Mouse (Mus musculus) lung, postnatal 0 days (tissue): ENCODE data around the gene Ccdc88c.

Experiments
- CTCF ChIP-seq: IDR thresholded peaks from 2 replicates; pipeline ENCODE4 v1.5.1; 2016; ENCODE audit warnings: antibody characterized with exemption, mild to moderate bottlenecking
- EP300 ChIP-seq: IDR thresholded peaks from 2 replicates; pipeline ENCODE4 v1.6.1; 2016; ENCODE audit warnings: antibody characterized with exemption, mild to moderate bottlenecking, control low read depth

DNA sequence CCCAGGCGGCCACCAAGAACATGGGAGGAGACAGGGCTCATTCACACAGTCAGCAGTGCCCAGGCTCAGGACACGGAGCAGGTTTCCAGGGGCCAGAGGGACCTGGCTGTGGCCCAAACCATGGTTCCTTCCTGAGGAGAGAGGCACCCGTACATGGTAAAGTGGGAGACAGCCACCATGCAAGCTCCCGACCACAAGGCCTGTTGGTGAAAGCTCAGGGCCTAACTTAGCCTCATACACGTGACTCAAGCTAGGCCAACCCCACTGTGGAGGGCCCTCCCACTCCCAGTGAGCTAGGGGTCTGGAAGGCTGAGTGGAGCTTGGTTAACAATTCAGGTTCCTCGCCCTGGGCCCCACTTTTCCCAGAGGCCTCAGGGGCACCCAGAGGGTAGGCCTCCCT lies 150.9 kb downstream of the Ccdc88c start:
- TF ChIP-seq CTCF (no peak), EP300 (no peak)
